Comparison of ENCODE assay signal across 15 mouse cellular contexts in the genomic region with DNA sequence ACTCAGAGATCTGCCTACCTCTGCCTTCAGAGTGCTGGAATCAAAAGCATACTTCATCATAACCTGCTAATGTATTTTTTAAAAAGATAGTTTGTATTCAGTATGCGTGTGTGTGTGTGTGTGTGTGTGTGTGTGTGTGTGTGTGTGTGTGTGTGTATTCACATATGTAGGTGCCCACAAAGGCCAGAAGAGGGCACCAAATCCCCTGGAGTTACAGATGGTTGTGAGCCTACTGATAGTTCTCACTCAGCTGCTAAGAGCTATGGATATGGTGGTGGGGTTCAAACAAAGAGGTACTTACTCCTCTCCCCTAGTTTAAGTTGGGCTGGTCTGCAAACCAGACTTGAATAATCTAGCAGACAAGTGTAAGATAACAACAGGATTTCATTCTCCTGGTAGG. TPM values are rescaled to one million over a fixed set of nuclear protein-coding genes. Genes with fewer than 3 reads are reported as not detected.
"Had no signal": no experiment of that assay in that cellular context is flagged by ENCODE, and none has a peak within 500 bp of the region (broad histone marks: within the 10 kb centered on the region; RNA-seq: fewer than 3 reads in every experiment).

No protein-coding gene starts in this region.

- DNase-seq: kidney, postnatal 10 days; kidney, postnatal 4 days; liver, postnatal 0 days; lung, postnatal 14 days; right cerebral cortex, adult 18-20 months; thymus, postnatal 4 days had no signal

- H3K27me3 ChIP-seq: lung, embryonic 15.5 days; midbrain, embryonic 12.5 days; neural tube, embryonic 13.5 days had no signal

- H3K4me1 ChIP-seq: limb, embryonic 10.5 days; liver, embryonic 12.5 days; lung, embryonic 15.5 days; midbrain, embryonic 12.5 days; neural tube, embryonic 13.5 days had no signal

- H3K4me3 ChIP-seq: left cerebral cortex, adult 2 months; limb, embryonic 10.5 days; liver, embryonic 12.5 days; lung, embryonic 15.5 days; midbrain, embryonic 12.5 days; neural tube, embryonic 13.5 days had no signal

- H3K9ac ChIP-seq: liver, embryonic 12.5 days; liver, postnatal 0 days; lung, embryonic 15.5 days; midbrain, embryonic 12.5 days; neural tube, embryonic 13.5 days had no signal

- H3K9me3 ChIP-seq: limb, embryonic 10.5 days; lung, embryonic 15.5 days; midbrain, embryonic 12.5 days; neural tube, embryonic 13.5 days had no signal

- H3K27ac ChIP-seq: left cerebral cortex, adult 2 months; limb, embryonic 10.5 days; liver, embryonic 12.5 days; lung, embryonic 15.5 days; midbrain, embryonic 12.5 days; neural tube, embryonic 13.5 days; stomach, postnatal 0 days had no signal

- H3K36me3 ChIP-seq: limb, embryonic 10.5 days; liver, embryonic 12.5 days; lung, embryonic 15.5 days; midbrain, embryonic 12.5 days; neural tube, embryonic 13.5 days had no signal

RNA-seq across cellular contexts. Expression of a gene that starts 57.4 kb away (rescaled TPM):
- total RNA-seq: layer of hippocampus, postnatal 25 days; megakaryocyte-erythroid progenitor cell, adult 5-6 weeks had no signal
